Mouse (Mus musculus) lung, adult 2 months (tissue): ENCODE measurements around the gene 6030408B16Rik.

ENCODE experiments used
- CTCF ChIP-seq: fragments of 200-500 bp; IDR thresholded peaks from 2 replicates; pipeline ENCODE4 v1.5.1; 2011; ENCODE audit warnings: mild to moderate bottlenecking, low read length, control low read depth; ENCODE audit not compliant: insufficient read depth
- POLR2A ChIP-seq: fragments of 200-500 bp; IDR thresholded peaks from 2 replicates; pipeline ENCODE4 v1.6.1; 2011; ENCODE audit warnings: low read depth, mild to moderate bottlenecking, control low read depth, low read length, borderline replicate concordance; ENCODE audit errors: extremely low read depth

DNA sequence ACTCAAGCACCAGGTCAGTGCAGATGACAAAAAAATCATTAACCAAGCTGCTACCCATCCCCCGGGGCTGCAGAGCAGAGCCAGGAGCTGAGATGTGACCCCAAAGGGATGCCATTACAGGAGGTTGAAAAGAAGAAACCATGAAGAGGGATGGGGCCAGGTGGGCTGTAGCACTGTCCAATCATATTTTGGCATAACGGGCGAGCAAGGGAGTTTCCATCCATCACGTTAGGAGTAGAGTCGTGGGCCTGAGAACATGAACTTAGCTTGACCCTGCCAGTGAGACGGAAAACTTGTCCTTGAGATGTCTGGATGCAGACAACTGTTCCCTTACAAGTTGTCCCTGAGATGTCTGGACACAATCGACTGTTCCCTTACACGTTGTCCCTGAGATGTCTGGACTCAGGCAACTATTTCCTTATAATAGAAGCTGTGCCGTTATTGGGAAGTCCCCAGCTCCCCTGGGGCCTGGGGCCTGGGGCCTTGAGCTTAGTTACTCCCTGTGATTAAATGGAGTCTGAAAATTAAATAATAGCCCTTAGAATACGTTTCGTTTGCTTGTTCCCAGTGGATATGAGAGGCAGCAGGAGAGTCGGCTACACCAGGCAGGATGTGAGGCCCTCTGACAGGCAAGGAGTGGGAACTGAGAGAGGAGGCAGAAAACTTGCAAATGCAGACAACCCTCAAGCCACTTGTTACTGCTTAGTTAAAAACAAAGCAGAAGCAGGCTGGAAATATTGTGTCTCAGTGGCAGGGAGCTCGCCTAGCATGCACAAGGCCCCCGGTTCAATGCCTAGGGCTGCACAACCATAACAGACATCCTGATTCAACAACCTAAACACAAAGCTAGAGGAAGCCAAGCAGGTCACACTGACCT, 26.1 kb downstream of the 6030408B16Rik start:
- TF ChIP-seq CTCF (no peak), POLR2A (no peak)
